Mouse (Mus musculus): ENCODE results near the gene AI837181.
A peak's percentile ranks its signal among the peaks of the same experiment; 100 is the strongest.

AI837181 gene

DNA sequence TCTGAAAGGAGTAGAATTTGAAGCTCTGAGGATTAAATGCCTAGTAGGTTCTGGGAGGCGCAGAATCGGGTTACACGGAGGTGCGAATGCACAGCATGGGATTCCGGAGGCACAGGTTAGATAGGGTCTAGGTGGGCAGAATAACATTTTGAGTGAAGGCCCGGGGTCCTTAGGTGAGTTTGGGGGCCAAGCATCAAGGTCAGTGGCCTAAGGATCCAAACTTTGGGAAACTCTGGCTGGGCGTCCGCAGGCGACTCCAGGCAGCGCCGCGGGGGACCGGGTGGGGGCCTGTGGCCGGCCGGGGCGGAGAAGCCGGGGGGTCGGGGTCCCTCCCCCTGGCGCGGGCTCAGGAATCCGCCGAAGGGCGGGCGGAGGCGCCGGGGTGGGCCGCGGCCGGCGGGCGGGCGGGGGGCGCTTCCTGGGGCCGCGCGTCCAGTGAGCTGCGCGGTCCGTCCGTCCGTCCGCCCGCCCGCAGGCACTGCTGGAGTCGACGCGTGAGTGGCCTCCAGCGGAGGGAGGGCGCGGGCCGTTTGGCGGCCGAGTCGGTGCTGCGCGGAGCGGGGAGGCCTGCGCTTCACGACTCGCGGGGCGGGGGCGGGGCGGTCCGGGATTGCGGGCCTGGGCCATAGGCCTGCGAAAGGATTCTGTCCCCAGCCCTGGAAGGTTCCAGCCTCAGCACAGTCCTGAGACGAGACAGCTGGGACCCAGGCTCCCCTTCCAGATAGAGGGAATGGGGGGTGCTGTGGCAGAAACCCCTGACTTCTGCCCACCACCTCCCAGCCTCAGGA is 49.5 kb downstream of the AI837181 start:
- DNase-seq, result peak in 1 of 2 experiments; percentile 69

GRCm38 (mm10) chr19:5475069-5475714 is 50.2 kb downstream of the AI837181 start:
- peak; percentile 44 to 58 for DNase-seq
